Mouse (Mus musculus): ENCODE measurements around the gene Gucy2c.

Gucy2c gene

DNA sequence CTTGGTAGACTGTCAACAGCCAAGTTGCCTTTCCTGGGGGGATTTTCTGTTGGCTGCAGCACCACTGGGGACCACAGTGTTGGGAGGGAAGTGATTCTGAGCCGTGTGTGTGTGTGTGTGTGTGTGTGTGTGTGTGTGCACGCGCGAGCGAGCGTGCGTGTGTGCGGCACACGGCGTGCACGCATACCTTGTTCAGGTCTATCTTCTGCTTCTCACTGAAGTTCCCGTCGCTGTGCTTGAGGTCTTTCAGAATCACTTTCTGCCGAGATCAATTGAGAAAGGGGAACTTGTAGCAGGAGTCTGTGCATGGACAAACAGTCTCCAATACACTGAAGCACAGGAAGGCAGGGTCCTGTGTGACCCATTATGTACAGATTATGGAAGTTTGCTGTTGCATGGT, 53.4 kb downstream of the Gucy2c start:
- no peak for DNase-seq (ENCODE audit: low spot score)

DNA sequence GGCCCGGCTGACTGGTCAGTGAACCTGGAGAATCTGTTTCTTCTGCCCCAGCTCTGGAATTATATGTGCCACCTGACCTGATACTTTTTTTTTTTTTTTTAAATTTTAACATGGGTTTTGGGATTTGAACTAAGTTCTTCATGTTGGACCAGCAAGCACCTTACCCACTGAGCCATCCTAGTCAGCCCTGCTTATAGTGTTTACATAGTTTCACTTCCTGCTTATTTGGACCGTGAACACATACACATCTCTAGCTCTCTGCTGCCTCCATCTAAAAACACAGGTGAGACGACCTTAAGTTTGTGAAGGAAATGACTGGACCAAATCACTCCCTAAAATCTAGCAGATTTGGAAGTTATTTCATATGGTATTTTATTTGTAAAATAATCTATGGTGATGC, 58.4 kb downstream of the Gucy2c start:
- DNase-seq (ENCODE audit: low spot score): no peak

DNA sequence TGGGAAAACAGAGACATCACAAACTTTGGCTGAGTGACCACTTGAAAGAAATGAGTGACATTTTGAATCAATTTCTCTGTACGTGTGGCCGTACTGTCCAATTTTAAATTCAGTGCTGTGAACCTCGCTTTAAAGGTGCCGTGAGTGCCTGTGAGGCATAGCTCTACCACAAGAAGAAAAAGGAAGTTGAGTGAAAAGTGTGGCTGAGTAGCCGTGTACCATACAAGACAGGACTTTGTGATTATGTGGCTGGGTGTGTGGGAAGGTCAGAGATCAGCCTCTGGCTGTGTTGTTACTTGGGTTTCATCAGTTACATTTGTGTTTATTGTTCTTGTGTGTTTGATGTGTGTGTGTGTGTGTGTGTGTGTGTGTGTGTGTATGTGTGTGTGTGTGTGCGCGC, 59.0 kb downstream of the Gucy2c start:
- DNase-seq (ENCODE audit: low spot score): no peak

DNA sequence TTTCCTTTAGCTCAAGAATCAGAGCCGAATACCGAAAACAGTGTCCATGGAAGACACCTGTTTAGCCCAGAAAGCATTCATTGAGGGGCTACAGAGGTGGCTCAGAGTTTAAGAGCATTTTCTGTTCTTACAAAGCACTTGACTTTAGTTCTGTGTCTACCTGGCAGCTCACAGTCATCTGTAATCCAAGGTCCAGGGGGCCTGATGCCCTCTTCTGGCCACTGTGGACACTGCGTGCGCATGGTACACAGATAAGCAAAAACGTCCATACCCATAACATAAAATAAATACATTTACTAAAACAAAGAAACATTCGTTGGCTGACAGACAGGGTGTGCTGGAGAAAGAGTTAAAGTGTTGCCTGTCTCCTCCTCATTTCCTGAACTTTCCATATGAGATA, 59.6 kb downstream of the Gucy2c start:
- peak; percentile 12 for DNase-seq (ENCODE audit: low spot score)

DNA sequence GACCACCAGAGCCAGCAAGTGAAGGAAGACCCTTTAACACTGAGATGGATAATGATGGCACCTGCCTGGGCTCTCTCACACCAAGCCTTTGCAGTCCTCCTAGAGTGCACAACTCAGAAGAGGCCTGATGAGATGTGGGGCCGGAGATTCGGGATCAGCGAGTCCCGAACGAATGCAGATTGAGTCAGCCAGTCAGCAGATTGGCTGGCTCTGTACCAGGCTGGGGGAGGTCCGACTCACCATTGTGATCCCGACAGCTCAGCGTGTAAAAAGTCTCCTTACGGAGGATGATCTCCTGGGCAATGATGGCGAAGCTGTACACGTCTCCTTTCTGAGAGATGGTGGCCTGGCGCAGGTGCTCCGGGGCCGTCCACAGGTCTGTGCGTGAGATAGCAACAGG, 61.1 kb downstream of the Gucy2c start:
- no peak for DNase-seq (ENCODE audit: low spot score)

DNA sequence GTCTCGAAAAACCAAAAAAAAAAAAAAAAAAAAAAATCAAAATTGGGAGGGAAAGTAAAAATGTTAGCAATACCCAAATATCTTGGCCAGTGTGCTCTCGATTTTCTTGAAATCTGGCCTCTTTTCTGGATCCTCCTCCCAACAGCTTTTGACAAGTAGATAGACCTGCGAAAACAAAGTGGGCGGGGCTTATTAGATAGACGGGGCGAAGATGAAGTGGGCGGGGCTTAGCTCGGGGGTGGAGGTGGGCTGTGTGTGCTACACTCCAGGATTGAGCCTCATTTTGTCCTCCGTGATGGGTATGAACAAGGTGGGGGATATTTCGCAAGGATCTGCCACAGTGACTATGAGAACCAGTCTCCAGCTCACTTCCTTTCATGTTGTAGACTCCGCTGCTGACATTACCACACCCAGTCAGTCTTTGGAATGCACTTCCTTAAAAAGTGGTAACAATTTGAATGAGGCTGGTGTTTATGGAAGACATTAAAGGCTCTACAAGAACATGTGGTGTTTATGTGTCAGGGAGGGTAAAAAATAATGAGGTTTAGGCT, 65.6 kb downstream of the Gucy2c start:
- no peak for DNase-seq (ENCODE audit: low spot score)

DNA sequence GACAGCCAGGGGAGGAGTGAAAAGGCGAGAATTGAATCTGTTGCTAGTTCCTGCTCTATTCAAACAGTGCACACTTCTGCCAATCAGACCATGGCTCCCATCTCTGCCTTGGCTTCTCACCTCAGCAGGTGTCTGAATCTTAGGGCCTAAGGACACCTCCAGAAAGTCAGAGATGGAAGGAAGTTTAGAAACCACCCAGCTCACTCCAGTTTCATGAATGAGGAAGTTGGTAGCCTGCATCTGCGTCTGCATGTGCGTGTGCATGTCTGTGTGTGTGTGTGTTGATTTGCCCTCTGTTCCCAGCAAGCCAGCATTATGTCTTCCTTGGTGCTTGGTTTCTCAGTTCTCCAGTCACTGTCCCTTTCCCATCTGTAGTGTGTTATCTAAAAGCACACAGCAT, 67.5 kb downstream of the Gucy2c start:
- no peak for DNase-seq (ENCODE audit: low spot score)

DNA sequence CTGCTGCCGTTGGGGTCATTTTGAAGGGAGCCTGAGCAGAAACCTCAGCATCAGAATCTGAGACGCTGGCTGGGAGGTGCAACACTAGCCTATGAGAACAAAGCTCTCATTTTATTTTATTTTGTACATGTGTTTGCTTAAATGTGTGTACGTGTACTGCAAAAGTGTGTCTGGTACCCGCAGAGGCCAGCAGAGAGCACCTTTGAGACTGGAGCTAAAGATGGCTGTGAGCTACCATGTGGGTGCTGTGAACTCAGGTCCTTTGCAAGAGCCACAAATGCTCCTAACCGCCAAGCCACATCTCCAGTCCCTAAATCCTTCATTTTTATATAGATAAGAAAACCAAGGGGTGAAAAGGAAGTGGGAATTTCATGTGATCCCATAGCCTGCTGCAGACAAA, 71.2 kb downstream of the Gucy2c start:
- no peak for DNase-seq (ENCODE audit: low spot score)

DNA sequence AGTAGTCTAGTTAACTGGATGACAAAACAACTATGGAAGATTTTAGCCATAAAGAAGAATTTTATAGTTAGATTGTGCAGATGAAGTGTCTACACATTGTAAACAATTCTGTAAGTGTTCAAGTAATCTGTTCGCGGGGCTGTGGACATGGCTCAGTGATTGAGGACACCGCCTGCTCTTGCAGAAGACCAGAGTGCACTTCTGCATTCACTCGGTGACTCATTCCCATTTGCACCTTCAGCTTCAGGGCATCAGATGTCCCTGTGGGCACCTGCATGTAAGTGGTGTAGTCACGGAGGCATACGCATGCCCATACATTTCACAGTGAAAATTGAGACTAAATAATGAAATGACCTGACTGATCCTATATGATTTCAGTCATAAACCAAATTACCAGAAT, 73.0 kb downstream of the Gucy2c start:
- no peak for DNase-seq (ENCODE audit: low spot score)

DNA sequence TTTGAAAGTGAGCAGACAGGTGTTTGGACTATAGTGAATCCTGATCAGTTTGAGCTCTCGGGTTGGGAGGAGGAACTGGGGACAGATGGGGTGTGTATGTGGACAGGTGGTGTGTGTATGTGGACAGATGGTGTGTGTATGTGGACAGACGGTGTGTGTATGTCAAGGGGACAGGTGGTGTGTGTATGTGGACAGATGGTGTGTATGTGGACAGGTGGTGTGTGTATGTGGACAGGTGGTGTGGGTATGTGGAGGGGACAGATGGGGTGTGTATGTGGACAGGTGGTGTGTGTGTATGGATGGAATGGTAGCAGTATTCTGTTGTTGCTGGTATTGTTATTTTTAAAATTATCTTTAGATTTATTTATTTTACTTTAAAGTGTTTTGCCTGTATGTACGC, 79.7 kb downstream of the Gucy2c start:
- no peak for DNase-seq (ENCODE audit: low spot score)

DNA sequence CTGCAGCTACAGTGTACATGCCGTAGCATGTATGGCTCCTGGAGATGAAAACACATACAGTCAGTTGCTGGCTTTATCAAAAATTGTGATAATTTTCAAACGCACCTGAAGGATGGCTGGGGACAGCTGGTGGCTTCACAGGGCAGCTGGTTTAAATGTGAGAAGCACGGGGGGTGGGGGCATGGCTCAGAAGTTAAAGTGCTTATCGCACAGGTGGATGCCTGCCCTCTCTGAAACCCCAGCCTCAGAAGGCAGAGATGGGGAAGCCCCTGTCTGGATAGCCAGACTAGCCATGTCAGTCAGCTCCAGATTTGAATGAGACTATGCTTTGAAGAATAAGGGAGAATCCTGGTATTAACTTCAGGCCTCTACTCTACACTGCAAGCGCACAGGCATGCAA, 80.4 kb downstream of the Gucy2c start:
- DNase-seq (ENCODE audit: low spot score): no peak

DNA sequence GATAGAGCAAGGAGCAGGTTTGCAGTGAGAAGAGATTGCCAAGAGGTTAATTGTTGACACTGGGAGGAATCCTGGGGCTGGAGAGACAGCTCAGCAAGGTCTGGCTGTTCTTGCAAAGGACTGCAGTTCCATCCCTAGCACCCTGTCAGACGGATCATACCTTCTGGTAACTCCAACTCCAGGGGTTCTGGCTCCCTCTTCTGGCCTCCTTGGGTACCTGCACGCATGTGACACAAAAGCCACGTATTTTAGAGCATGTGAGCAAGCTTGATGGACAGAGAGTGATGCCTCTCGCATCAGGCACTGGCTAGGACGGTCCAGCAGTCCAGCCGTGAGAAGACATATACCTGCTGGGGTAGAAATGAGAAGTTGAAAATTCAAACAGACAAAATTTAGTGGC, 90.3 kb downstream of the Gucy2c start:
- no peak for DNase-seq (ENCODE audit: low spot score)

DNA sequence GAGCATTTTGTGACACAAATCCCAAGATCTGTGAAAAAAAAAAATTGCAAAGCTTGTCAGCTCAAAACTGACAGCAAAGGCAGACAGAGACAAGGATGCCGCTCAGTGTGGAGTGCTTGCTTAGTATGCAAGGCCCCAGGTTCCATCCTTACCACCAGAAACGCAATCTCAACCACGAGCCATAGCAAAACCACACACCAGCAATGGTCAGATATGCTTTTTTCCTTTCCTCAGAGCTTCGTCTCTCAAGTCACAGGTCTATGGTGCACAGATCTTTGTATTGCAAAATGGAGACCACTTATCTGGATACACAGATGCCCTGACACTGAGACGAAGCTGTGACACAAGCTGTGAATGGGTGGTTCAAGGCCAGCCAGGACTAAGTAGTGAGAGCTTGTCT, 91.0 kb downstream of the Gucy2c start:
- DNase-seq (ENCODE audit: low spot score): no peak

DNA sequence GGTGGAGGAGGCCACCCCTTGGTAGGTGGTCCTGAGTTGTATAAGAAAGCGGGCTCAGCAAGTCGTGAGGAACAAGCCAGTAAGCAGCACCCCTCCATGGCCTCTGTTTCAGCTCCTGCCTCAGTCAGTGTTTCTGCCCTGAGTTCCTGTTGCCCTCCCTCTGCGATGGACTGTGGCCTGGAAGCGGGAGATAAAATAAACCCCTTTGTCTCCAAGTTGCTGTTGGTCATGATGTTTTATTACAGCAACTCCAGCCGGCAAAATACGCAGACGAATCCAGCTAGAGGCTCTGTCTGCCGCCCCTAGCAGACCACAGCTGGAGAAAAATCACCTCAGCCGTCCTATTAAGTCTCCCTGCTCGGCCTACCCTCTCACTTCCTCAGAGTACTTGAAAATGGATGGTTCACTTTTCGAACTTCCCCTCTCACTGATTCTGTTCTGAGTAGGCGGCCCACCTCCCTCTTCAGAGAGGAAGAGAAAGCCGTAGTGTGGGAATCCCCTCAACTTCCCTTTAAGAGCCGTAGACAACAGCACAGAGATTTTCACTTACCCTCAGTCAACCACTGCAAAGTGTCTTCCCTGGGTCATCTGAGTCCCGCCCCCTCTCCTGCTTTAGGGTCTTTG, 91.7 kb downstream of the Gucy2c start:
- DNase-seq (ENCODE audit: low spot score): no peak

DNA sequence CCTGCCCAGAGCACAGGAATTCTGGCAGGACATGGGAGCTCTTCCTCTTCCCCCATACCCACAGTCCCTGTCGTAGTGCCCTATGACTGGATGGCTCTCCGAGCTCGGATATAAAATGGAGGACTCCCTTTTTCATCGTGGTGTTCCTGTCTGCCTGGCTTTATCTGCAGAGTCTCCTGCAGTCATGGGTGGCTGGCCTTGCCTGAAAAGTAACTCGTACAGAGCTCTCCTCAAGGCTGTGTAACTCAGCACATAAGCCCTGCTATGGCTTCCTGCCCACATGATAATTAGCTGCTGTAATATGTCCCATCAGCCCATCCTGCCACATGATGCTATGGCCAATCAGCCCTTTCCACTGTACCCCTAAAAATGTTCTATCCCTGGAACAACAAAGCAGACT, 96.1 kb downstream of the Gucy2c start:
- no peak for DNase-seq (ENCODE audit: low spot score)

DNA sequence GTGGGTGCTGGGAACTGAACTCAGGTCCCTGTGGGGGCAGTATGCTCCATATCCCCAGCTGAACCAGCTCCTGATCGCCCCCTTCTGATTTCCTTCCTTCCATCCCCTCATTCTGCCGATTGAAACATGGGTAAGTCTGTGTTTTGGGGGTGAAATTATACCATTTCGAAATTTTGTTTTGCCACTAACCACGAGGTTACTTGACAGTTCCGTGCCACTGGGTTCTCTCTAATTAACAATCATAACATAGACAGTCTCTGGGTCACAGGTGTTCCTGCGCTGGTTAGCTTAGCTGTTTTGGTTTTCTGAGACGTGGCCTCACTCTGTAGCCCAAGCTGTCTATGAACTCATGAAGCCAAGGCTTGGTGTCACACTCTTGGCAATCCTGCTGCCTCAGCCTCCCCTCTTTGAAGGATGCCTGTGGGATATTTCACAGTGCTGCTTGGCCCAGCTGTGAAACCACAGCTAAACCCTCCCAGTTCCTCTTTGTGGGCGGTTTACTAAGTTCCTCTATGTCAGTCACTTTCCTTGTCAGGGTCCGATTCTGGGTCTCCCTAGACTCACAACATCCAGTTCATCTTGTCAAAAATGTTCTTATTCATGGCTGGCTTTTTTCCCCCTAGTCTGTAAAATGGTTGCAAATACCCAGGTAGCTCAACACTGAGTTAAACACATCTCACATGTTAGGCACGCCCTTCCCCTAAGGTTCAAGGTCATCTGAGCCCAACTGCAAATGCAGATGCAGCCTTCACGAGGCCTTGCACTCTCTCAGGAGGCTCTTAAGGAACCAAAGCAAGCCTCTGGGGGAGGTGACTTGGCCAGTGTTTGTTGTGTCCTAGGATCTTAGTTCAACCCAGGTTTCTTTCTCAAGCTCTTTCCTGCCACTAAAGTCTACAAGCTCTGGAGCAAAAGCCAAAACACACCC, 97.9 kb downstream of the Gucy2c start:
- DNase-seq (ENCODE audit: low spot score): no peak

DNA sequence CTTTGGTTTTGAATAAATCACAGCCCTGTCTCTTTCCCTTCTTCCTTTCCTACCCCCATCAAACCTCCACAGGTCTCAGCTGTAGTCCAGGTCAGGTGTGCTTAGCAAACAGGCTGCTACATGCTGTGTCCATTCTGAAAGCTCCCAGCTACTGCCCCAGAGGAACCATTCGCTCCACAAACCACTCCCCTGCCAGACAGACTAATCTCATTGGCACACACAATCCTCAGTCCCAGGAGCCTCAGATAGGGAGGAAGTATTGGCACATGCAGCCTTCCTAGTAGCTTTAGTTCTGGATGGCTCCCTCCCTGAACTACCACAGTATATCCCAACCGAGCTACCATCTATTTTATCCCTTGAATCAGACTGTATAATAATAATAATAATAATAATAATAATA, 102.2 kb downstream of the Gucy2c start:
- DNase-seq (ENCODE audit: low spot score): no peak

DNA sequence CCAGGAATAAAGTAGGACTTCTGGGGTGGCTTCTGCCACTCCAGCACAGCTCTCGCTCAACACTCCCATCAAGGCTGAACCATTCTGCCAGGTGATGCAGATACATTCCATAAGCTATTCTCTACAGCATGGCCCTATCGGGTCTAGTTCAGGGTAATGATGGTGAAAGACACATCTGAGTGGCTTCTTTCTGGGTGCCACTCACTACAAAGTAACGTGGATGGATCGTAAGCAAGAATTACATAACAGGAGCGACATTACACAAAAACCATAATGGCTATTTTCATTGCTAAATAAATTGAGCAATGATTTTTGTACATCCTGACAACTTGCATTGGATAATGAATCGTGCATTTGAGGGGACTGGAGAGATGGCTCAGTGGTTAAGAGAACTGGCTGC, 106.6 kb downstream of the Gucy2c start:
- DNase-seq (ENCODE audit: low spot score): no peak

DNA sequence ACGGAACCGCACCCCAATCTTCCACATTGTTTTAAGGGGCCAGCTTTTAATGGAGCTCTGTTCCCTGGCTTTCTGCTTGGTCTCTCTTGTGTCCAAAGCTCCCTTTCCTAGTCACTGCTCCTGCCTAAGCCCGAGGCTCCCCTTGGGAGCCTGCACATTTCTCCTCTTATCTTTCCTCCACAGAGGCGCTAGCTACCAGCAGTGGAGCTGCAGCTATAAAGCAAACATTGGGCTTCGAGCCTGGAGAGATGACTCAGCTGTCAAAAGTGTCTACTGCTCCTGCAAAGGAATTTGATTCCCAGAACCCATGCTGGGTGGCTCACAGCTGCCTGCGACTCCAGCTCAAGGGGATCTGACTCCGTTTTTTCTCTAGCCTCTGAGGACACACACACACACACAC, 109.1 kb downstream of the Gucy2c start:
- DNase-seq (ENCODE audit: low spot score): peak; percentile 20

DNA sequence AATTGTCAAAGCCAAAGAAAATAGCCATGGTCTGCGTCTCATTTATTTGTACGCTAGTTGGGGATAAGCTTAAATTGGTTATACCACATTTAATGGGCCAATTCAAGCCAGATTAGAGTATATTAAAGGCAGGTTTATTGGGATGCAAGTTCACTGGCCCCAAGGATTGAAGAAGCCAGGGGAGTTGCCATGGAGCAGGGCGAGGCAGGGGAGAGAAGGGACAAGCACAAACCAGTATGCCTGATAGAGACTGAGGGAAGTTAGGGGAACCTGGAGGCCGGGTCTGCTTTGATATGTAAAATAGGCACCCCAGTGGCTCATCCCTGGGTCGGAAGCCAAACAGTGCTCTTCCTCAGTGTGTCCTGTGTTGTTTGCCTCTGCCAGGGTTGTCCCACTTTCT, 112.3 kb downstream of the Gucy2c start:
- no peak for DNase-seq (ENCODE audit: low spot score)

DNA sequence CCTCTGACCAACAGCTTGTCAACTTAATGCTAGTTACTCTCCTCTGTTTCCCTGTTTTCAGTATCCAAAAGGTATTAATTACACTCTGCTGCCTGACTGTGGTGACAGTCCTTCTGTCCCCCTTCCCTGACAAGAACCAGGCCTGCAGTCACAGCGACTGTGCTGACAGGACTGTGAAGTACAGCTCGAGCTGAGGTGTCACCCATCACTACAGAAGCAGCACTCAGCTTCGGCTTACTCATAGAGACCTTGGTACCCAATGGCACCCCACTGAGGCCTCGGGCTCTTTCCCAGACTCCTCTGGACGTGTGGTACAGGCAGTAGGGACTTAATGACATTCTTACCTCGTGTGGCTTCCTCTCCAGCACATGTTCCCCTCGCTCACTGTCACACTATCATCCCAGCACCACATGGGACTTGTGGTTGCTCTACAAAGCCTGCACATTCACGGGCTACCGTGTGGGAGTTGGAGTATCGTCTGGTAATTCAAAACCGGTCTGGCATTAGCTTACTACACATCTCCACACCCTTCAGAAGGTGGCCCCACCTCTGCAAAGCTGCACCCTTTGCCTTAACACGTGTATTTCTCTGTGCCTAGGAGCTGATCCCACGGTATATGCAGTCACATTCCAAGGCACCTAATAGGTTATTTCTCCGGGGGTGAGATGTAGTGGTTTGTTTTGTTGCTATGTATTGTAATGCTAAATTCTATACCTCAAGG, 113.1 kb downstream of the Gucy2c start:
- no peak for DNase-seq (ENCODE audit: low spot score)

DNA sequence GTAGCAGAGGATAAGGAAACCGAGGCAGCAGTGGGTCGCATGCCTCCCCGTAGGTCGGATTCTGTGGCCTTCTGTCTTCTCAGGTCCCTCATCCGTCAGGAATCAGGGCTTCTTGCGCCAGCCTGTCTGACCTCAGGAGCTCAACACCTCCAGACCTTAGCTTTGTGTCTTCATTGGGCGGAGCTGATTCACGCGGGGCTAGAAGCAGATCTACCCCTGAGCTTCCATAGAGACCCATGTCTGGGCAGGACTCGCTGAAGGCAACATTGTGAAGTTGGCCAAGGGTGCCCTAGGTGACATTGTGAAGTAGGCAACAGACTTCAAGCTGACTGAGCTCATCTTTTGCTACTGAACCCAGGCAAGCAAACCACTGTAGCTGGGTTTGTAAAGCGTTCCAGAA, 119.5 kb downstream of the Gucy2c start:
- no peak for DNase-seq (ENCODE audit: low spot score)

DNA sequence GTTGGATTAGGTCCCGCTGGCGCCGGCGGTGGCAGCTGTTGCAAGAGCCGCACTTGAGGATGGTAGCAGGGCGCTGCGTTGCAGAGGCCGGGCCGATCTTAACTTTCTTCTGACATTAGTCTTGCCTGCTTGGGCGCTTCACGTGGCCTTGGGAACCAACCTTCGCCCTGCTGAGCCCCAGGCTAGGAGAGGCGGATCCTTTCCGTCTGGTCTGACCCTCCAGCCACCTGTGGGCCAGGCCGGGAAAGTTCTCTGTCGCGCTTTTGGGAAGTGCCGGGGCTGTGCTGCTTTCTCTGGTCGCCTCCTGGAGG, 119.9 kb downstream of the Gucy2c start, which contains the start of gene Plbd1:
TSS of gene Plbd1 (minus strand) at position 223 of the 311 bp plus-strand sequence.
- DNase-seq (ENCODE audit: low spot score): no peak

Measured in MN1 (cell line).